Mouse (Mus musculus) lung, postnatal 14 days (tissue): ENCODE results near the gene Fbxo34.
"Not testable (repeated sequence)": the region's sequence is repeated elsewhere in the genome, so short reads cannot be mapped to it uniquely, and the experiment has no call there.

ENCODE experiments used
- DNase-seq: peaks from one replicate; pipeline ENCODE4 v3.0.0; 2021

Gene Fbxo34

GRCm38 (mm10) chr14:47563106-47563505 is 112.9 kb downstream of the Fbxo34 start:
- DNase-seq = no peak

- peak; percentile 98 for DNase-seq
Measured at GRCm38 (mm10) chr14:47567962-47568652, 117.9 kb downstream of the Fbxo34 start.

DNA sequence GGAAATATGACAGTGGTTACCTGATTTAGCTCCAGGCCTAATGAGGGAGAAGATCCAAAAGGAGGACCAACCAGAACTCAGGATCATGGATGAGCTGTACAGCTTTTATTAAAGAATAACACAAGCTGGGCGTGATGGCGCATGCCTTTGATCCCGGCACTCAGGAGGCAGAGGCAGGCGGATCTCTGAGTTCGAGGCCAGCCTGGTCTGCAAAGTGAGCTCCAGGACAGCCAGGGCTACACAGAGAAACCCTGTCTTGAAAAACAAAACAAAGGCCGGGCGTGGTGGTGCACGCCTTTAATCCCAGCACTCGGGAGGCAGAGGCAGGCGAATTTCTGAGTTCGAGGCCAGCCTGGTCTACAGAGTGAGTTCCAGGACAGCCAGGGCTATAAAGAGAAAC is 120.3 kb downstream of the Fbxo34 start, which contains the start of gene Atg14:
Gene Atg14, minus strand, starts transcription at position 101 of the 400 bp plus-strand sequence.
- DNase-seq = not testable (repeated sequence)

DNA sequence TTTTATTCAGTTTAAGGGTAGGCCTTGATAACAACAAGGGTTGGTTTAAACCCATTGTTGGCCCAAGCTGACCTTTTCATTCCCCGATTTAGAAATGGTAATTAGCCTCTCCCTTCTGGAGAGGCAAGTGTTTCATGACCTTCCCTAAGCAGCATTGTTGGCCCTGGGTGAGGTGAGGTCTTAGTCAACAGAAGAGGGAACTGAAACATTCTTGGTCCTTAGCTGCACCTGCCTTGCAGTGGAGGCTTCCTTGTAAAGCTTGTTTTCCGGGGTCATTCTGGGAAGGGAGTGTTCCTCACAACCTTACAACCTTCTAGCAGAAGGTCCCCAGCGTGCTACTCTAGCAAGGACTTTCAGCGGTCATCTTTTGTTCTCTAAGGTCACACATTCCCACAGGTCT is 122.5 kb downstream of the Fbxo34 start:
- DNase-seq = no peak

DNA sequence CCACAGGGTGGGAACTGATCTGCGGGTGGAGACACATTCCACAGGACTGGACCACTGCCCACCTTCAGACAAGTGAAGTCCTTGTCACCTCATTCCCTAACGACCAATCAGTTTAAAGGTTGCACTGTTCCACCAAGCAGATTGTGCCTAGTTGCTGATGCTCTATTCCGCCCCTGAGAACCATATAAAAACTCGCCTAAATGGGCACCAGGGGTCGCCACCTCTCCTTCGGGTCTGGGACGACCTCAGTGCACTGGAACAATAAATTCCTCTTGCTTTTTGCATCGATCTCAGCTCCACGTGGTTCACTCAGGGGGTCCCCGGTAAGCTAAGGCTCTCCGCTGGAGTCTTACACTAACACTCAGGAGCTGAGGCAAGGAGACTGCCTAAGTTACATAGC is 124.5 kb downstream of the Fbxo34 start:
- DNase-seq = no peak

DNA sequence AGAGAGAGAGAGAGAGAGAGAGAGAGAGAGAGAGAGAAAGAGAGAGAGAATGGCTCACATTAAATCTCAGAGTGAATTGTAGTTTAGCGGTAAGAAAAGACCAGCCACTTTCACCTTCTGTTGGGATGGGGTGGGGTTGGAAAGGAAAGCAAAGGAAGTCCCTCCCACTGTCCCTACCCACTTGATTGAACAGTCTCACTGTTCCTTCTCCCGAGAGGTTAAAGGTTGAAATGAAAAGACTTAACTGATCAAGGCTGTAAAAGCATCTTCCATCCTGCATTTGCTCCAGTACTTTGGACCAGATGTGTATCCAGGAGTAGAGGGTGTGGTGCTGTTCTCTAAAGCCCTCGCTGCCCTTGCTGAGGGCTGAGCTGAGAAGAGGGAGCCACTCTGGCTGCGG is 126.5 kb downstream of the Fbxo34 start:
- no peak for DNase-seq

GRCm38 (mm10) chr14:47578086-47578485 is 127.9 kb downstream of the Fbxo34 start:
- peak; percentile 7 for DNase-seq

GRCm38 (mm10) chr14:47581280-47581679 is 131.1 kb downstream of the Fbxo34 start:
- no peak for DNase-seq
